Mouse (Mus musculus): ENCODE measurements around the gene Gm20696. TPM values are rescaled to one million over a fixed set of nuclear protein-coding genes. Genes with fewer than 3 reads are reported as not detected.

The Gm20696 gene
- polyA plus RNA-seq, 1 experiment from 2014 or later = 3.2 TPM

DNA sequence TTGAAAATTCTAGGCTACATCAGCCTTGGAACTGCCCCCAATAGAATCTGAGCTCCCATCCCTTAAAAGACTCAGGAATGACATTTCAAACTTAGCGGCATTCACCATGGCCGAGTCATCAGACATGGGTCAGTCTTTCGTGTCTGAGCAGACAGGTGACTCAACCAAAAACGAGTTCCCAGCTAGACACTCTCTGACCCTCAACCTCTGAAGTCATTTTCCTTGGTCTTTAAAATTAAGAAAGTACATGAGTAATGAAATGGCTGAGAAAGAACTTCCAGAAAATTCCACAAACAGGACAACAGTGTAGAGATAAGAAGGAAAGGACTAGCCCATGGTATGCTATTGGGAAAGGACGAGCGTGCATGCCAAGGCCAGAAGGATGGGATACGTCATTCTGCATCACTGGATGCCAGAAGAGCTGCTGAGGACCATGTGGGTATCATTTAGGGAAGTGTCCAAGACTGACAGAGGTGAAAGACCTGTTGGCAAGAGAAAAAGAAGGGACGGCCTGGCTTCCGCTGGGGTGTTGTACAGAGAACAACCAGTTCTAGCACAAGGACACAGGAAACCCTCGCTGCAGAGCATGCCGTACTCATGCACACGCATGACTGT, 219.7 kb downstream of the Gm20696 start:
- Histone ChIP-seq H3K27ac (replicated peaks) (no peak overlapping the region), H3K27me3 (ENCODE audit: low read depth, poor library complexity, severe bottlenecking) (no peaks in the 10 kb centered on the region), H3K4me1 (peaks cover 23% of the 10 kb centered on the region), H3K4me3 (no peak overlapping the region), H3K36me3 (peaks cover 7% of the 10 kb centered on the region), H3K9me3 (replicated peaks) (no peaks in the 10 kb centered on the region)
- WGBS = 94% methylated on average over 12 of the region's 12 CpGs
- DNase-seq (ENCODE audit: low spot score) = no peak

DNA sequence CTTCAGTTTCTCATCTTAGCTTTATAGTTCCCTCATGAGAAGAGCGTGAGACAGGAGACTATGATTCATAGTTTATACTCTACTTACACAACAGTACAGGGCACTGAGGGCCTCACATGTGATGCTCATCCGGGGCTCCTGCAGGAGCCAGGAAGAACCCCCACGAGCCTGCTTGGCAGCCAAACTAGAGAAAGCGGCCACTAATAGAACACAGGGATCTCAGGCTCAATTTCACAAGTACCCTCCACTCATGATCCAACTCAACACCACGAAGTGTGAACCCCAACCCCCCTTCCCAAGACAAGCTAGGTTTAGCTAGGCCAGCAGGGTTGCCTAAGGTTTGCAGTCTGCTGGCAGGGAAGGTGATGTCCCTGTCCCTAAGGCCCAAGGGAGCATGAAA, 223.1 kb downstream of the Gm20696 start:
- H3K4me1 ChIP-seq = peaks cover 31% of the 10 kb centered on the region
- DNase-seq (ENCODE audit: low spot score) = no peak
- H3K4me3 ChIP-seq = no peak overlapping the region
- peaks cover 7% of the 10 kb centered on the region for H3K36me3 ChIP-seq
- no peak overlapping the region for H3K27ac ChIP-seq (replicated peaks)
- H3K27me3 ChIP-seq (ENCODE audit: low read depth, poor library complexity, severe bottlenecking) = no peaks in the 10 kb centered on the region
- no peaks in the 10 kb centered on the region for H3K9me3 ChIP-seq (replicated peaks)
- 85% methylated on average over 5 of the region's 5 CpGs for WGBS

DNA sequence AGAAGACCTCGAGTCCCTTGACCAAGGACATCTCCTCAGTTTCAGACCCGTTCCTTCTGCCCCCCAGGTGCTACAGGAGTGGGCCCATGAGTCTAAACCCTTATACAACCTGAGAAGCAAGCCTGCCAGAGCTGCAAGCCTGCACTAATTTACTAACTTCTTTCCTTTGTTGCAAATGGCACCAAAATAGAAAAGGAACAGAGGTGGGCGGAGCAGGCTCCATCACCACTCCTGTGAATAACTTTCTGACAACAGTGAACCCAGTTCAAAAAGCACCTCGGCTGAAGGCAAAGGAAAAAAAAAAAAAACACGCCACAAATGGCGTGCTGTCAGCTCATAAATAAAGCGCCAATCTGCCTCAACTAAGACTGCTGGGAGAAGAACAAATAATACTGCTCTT, 225.5 kb downstream of the Gm20696 start:
- Histone ChIP-seq H3K9me3 (replicated peaks) (no peaks in the 10 kb centered on the region), H3K27me3 (ENCODE audit: low read depth, poor library complexity, severe bottlenecking) (no peaks in the 10 kb centered on the region), H3K36me3 (0 out of 2 replicates have a peak, but pooled peaks cover 5% of the 10 kb centered on the region), H3K27ac (replicated peaks) (no peak overlapping the region), H3K4me1 (peaks cover 41% of the 10 kb centered on the region), H3K4me3 (no peak overlapping the region)
- no peak for DNase-seq (ENCODE audit: low spot score)
- 72% methylated on average over 7 of the region's 7 CpGs for WGBS

DNA sequence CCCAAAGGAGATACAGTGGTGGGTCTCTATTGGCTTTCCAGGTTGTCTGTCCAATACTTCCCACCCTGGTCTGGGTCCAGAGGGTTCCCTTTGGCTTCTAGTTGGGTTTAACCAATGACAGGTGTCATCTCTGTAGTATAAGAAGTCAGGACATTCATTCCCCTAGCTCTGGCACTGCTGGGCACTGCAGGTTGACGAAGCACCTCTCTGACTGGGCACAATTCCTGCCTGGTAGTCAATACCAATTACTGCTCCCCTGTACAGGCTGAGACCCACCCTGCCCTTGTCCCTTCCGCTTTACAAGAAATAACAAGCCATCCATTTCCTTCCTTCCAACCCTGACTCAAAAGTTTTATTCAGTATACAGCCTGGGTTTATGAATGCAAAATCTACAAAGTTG, 226.0 kb downstream of the Gm20696 start:
- peak overlapping the region; percentile 77 for H3K27ac ChIP-seq (replicated peaks)
- H3K4me3 ChIP-seq = no peak overlapping the region
- no peaks in the 10 kb centered on the region for H3K9me3 ChIP-seq (replicated peaks)
- 0 out of 2 replicates have a peak, but pooled peaks cover 5% of the 10 kb centered on the region for H3K36me3 ChIP-seq
- H3K27me3 ChIP-seq (ENCODE audit: low read depth, poor library complexity, severe bottlenecking) = no peaks in the 10 kb centered on the region
- peaks cover 41% of the 10 kb centered on the region for H3K4me1 ChIP-seq
- DNase-seq (ENCODE audit: low spot score) = no peak
- WGBS = 84% methylated on average over 2 of the region's 2 CpGs

DNA sequence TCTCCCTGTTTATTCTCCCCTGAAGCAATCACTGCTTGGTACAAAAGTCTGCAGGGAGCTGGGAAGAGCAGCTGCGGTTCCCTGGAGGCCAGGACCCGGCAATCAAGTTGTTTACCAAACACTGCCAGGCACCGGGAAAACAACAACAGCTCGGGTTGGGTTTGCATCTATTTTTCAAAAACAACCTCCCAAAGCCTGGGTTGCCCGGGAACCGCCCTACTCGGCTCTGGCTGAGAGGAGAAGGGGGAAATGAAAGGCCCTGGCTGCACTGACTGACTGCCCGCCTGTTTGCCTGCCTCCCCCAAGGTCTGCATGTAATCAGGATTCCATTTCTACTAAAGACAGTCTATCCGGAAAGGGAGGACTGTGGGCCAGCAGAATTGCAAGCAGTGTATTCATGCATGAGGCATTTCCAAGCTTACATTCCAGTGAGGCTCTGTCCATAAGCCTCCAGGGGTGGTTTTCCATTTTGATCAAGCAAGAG, 226.7 kb downstream of the Gm20696 start:
- peak overlapping the region; percentile 28; the same call in 1 of the 2 replicates for H3K4me3 ChIP-seq
- peaks cover 41% of the 10 kb centered on the region for H3K4me1 ChIP-seq
- under 1% methylated on average over 9 of the region's 9 CpGs for WGBS
- H3K9me3 ChIP-seq (replicated peaks) = no peaks in the 10 kb centered on the region
- no peaks in the 10 kb centered on the region for H3K27me3 ChIP-seq (ENCODE audit: low read depth, poor library complexity, severe bottlenecking)
- H3K27ac ChIP-seq (replicated peaks) = peak overlapping the region; percentile 77
- peak; percentile 48 for DNase-seq (ENCODE audit: low spot score)
- H3K36me3 ChIP-seq = peaks cover 9% of the 10 kb centered on the region

DNA sequence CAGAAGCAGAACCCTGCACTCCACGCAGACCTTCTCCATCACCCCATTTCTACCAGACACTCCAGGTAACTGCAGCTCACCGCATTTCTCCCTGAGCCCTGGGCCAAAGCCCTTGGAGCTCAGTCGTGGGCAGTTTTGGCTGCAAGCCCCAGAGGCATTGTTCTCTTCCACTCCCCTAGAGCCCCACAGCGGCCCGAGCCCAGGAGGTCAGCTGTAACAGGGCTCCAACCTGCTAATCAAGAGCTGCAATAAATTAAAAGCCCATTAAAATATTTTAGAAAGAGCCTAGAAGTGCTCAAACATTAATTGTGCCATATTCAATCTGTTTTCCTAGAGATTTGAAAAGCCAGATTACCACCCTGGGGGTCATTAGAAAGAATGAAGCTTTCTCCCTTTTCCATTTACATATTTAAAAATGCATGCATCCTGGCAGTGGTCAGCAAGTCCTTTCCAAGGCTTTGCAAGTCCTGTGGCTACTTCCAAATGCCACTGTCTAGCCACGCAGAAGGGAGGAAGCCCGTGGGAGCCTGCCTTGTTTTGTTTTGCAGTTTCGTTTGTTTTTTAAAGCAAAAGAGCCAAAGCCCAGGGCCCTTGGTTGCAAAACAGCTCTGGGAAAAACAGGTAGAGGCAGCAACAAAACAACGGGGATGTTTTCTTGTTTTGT, 227.3 kb downstream of the Gm20696 start:
- no peaks in the 10 kb centered on the region for H3K9me3 ChIP-seq (replicated peaks)
- H3K4me1 ChIP-seq = peaks cover 41% of the 10 kb centered on the region
- WGBS = 5% methylated on average over 9 of the region's 9 CpGs
- no peaks in the 10 kb centered on the region for H3K27me3 ChIP-seq (ENCODE audit: low read depth, poor library complexity, severe bottlenecking)
- DNase-seq (ENCODE audit: low spot score) = peak; percentile 26
- peaks cover 15% of the 10 kb centered on the region for H3K36me3 ChIP-seq
- peak overlapping the region; percentile 28; the same call in 1 of the 2 replicates for H3K4me3 ChIP-seq
- H3K27ac ChIP-seq (replicated peaks) = peak overlapping the region; percentile 77

DNA sequence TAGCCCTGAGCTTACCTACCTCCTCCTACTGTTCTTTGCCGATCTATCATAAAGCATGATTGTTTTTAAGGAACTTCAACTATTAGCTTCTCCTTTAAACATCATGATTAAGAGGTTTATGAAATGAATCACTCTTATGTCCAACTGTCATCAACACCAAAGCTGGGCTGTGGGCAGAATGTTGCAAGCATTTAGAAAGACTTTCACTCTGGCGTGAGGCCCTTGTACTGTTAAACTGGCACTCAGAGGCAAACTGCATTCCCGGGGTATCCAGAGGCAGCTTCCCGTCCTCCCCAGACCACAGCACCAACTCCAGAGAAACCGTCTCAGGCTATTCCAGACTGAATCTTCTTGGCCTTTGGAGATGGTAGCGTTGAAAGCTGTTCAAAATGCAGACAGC, 230.2 kb downstream of the Gm20696 start:
- 92% methylated on average over 6 of the region's 6 CpGs for WGBS
- Histone ChIP-seq H3K4me3 (no peak overlapping the region), H3K27me3 (ENCODE audit: low read depth, poor library complexity, severe bottlenecking) (no peaks in the 10 kb centered on the region), H3K4me1 (peaks cover 39% of the 10 kb centered on the region), H3K9me3 (replicated peaks) (no peaks in the 10 kb centered on the region), H3K36me3 (peaks cover 26% of the 10 kb centered on the region), H3K27ac (replicated peaks) (no peak overlapping the region)
- DNase-seq (ENCODE audit: low spot score) = no peak

DNA sequence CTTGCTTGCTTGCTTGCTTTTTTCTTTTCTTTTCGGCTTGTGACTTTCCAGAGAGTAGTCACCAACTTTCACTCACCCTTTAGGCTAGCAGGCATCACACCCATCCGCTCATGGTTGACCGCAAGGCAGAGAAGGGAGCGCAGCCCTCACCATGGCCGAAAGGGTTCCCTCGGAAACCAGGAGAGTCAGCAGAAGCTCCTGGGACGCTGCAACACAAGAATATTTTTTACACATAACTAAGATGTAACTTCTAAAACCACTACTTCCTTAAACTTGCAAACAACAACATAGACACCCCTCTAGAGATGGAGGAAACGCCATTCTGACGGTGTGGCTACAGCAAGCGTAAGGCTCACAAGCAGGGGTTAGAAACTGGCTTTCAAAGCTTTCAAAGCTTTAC, 231.5 kb downstream of the Gm20696 start:
- 93% methylated on average over 10 of the region's 10 CpGs for WGBS

DNA sequence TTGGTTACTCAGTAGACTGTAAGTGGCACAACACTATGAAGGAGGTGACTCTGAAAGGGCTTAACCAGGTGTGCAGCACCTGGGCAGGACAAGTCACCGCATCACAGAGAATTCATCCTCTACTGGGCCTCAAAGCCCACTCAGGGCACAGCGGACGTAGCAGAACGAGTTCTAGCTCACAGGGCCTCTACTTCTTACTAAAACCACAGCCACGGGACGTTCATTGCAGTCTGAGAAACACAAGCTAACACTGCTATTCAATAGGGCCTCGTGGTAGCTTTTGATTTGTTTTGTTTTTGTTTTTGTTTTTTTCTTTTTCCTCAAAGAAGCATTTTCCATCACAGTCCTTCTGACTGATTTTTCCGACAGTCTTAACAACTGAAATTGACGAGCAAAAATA, 233.6 kb downstream of the Gm20696 start:
- H3K4me1 ChIP-seq = peaks cover 6% of the 10 kb centered on the region
- no peak overlapping the region for H3K27ac ChIP-seq (replicated peaks)
- no peak overlapping the region for H3K4me3 ChIP-seq
- H3K36me3 ChIP-seq = peaks cover 31% of the 10 kb centered on the region
- H3K27me3 ChIP-seq (ENCODE audit: low read depth, poor library complexity, severe bottlenecking) = no peaks in the 10 kb centered on the region
- no peak for DNase-seq (ENCODE audit: low spot score)
- no peaks in the 10 kb centered on the region for H3K9me3 ChIP-seq (replicated peaks)
- 94% methylated on average over 9 of the region's 9 CpGs for whole genome bisulfite sequencing

More for the DNA sequence above, 231.5 kb downstream of the Gm20696 start:
- Histone ChIP-seq H3K4me1 (peaks cover 27% of the 10 kb centered on the region), H3K9me3 (replicated peaks) (no peaks in the 10 kb centered on the region), H3K36me3 (peaks cover 28% of the 10 kb centered on the region), H3K4me3 (no peak overlapping the region), H3K27ac (replicated peaks) (no peak overlapping the region), H3K27me3 (ENCODE audit: low read depth, poor library complexity, severe bottlenecking) (no peaks in the 10 kb centered on the region)
- DNase-seq (ENCODE audit: low spot score) = no peak

DNA sequence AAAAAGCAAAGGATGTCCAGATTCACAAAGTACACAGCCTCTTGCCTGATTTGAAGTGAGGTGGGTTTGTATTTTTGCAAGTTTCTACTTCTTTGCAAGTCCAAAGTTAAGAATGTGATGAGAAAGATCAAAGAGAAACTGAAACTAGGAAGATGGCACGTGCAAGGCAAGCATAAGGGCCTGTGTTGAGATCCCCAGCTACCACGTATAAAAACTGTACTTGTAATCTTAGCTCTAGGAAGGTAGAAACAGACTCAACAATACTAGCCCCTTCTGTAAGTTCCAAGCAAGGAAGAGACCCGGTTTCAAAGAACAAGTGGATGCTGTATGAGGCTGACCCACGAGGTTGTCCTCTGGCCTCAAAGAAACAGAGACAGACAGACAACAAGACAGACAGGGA, 234.7 kb downstream of the Gm20696 start:
- Histone ChIP-seq H3K9me3 (replicated peaks) (no peaks in the 10 kb centered on the region), H3K27ac (replicated peaks) (no peak overlapping the region), H3K4me1 (no peaks in the 10 kb centered on the region), H3K4me3 (no peak overlapping the region), H3K27me3 (ENCODE audit: low read depth, poor library complexity, severe bottlenecking) (no peaks in the 10 kb centered on the region), H3K36me3 (peaks cover 31% of the 10 kb centered on the region)
- WGBS = 83% methylated on average over 4 of the region's 4 CpGs
- no peak for DNase-seq (ENCODE audit: low spot score)

DNA sequence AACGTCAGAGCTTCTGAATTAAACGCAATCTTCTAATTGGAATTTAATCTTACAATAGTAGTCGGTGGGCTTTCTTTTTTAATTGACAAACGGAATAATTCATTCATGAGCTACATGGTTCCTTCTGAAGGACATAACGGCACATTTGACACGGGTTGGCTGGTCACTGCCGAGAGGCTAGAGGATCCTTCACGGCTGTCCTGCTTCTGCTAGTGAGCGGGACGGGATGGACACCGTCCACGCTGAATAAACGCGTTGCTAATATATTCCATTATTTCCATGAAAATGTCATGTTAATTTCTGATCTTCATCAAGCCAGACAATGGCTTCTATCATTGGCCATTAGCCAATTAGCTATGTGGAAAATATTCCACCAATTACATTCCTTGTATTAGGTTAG, 236.0 kb downstream of the Gm20696 start:
- no peak overlapping the region for H3K4me3 ChIP-seq
- H3K4me1 ChIP-seq = no peaks in the 10 kb centered on the region
- no peaks in the 10 kb centered on the region for H3K27me3 ChIP-seq (ENCODE audit: low read depth, poor library complexity, severe bottlenecking)
- H3K27ac ChIP-seq (replicated peaks) = no peak overlapping the region
- peaks cover 26% of the 10 kb centered on the region for H3K36me3 ChIP-seq
- 94% methylated on average over 14 of the region's 14 CpGs for WGBS
- DNase-seq (ENCODE audit: low spot score) = no peak
- H3K9me3 ChIP-seq (replicated peaks) = no peaks in the 10 kb centered on the region

DNA sequence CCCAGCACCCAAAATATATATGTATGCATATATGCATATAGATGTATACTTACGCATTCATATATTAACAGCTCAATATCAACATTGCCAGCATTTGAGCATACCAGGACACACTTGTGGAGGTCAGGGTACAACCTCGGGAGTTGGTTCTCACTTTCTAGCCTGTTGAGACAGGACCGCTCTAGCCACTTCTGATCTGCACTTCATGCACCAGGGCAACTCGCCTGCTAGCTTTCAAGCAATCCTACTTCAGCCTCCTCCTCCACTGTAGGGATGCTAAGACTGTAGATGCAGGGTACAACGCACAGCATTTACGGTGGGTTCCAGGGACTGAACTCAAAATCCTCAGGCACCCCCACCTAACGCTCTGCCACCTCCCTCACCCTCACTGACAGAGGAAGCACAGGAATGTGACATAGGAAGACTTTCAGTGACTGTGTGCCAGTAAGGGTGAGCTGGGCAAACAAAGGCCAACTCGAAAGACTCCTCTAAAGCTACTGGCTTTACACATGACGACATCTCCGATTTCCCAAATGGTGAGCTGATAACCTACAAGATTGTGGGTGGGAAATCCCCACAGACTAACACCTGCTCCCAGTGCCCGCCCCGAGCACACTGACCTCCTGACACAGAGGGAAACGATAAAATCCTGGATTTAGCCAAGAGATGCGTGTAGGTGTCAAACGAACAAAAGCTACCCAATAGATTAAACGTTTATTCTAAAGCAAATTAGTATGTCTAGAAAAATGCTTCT, 237.0 kb downstream of the Gm20696 start:
- Histone ChIP-seq H3K9me3 (replicated peaks) (no peaks in the 10 kb centered on the region), H3K27me3 (ENCODE audit: low read depth, poor library complexity, severe bottlenecking) (no peaks in the 10 kb centered on the region), H3K4me1 (no peaks in the 10 kb centered on the region), H3K36me3 (peaks cover 19% of the 10 kb centered on the region), H3K4me3 (no peak overlapping the region), H3K27ac (replicated peaks) (no peak overlapping the region)
- no peak for DNase-seq (ENCODE audit: low spot score)
- WGBS = 84% methylated on average over 16 of the region's 16 CpGs

DNA sequence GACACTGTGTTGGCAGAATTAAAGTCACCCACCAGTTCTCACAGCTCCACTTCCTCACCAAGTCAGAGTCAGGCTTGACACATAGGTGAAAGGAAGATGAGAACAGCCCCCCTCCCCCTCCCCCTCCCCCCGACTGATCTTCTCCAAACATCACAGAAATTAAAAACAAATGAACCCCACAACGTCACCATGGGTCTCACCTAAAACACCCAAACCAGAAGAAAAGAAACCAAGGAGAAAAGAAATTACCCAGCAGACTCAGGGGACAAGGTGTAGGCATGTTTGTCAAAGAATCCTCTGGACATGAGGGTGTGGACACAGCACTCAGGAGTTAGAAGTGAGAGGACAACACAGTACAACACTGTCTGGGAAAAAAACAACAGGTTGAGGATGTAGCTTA, 237.6 kb downstream of the Gm20696 start:
- 81% methylated on average over 2 of the region's 2 CpGs for WGBS
- Histone ChIP-seq H3K27ac (replicated peaks) (no peak overlapping the region), H3K27me3 (ENCODE audit: low read depth, poor library complexity, severe bottlenecking) (no peaks in the 10 kb centered on the region), H3K9me3 (replicated peaks) (no peaks in the 10 kb centered on the region), H3K36me3 (peaks cover 17% of the 10 kb centered on the region), H3K4me3 (no peak overlapping the region), H3K4me1 (no peaks in the 10 kb centered on the region)
- no peak for DNase-seq (ENCODE audit: low spot score)

Measured in midbrain, embryonic 10.5 days (tissue).